Mouse (Mus musculus): ENCODE measurements around the gene Whrn.
A peak's percentile ranks its signal among the peaks of the same experiment; 100 is the strongest.

The Whrn gene

DNA sequence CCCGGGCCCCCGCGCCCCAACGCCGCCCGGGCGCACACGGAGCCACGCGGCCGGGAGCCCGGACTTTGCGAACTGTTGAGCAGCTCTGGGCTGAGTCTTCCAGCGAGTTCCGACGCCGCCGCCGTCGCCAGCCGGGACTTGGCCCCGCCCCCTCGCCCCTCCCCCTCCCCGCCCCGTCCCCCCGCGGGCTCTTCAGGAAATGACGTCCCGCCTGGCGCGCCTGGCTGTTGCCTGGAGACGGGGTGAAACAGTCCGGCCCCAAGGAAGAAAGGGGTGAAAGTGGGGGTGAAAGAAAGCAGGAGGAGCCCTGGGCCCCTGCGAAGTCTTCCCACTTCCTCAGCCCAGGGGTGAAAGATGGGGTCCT is at the start of gene Whrn:
Gene Whrn (minus strand): TSS at position 77 of the 364 bp plus-strand sequence.
- DNase-seq (ENCODE audit: low spot score) = peak; percentile 78

DNA sequence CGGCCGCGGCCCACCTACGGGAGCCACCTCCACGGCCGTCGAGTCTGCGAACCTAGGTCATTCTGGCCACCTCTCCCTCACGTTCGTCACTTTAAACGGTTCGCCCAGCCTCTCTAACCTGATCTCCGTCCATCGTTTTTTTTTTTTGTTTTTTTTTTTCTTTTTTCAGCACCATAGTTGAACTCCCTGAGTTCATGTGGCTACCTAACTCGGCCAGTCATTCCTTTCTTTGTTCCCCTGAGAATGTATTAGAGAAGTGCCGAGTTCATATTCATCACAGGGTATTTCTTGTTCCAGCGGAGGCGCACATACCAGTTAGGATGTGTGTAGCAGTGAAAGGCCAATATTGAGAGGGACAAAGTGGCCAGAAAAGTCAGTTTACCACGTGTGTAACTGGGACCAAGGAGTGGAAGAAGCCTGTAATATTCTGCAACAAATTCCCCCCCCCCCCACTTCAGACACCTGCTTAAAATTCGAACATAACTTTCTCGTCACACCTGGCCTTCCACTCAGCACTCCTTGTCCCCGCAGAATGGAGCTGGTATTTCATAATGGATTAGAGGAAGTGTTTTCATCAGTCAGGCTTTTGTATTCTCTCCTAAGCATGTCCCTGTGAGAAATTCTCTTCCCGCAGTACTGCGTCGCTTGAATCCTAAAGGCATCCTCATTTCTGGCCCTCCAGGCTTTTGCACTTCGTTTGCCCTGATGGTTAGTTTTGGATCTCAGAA is 49.6 kb upstream of the Whrn start:
- DNase-seq (ENCODE audit: low spot score) = no peak

DNA sequence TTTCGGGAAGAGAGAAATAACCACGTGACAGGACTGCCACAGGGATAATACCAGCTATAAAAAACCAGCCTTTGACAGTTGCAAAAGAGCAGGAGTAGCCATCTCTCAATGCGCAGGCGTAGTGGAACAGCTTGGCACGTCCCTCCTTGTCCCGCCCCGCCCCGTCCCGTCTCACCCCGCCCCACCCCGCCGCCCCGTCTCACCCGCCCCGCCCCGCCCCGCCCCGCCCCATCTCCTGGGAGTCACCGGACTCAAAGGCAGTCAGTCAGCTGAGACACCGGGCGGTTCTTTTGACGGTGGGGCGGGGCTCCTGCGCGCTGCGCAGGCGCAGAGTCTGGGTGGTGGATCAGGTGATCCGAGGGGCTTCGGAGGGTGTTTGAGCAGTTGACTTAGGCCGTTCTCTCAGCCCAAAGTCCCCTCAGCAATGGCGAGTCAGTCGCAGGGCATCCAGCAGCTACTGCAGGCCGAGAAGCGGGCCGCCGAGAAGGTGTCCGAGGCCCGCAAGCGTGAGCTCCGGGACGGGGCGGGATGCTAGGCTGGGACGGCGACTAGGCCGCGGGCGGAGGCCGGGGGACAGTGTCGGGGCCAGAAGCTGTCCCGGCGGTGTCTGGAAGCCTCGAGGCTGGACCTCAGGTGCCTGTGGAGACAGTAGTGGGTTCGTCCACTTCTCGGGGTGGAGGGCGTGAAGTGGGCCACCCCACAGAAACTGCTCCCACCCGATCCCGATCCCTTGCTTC is 48.9 kb upstream of the Whrn start, which contains the start of gene Atp6v1g1:
Gene Atp6v1g1 (plus strand): TSS at position 279 of the 737 bp plus-strand sequence.
- DNase-seq (ENCODE audit: low spot score) = peak; percentile 94

DNA sequence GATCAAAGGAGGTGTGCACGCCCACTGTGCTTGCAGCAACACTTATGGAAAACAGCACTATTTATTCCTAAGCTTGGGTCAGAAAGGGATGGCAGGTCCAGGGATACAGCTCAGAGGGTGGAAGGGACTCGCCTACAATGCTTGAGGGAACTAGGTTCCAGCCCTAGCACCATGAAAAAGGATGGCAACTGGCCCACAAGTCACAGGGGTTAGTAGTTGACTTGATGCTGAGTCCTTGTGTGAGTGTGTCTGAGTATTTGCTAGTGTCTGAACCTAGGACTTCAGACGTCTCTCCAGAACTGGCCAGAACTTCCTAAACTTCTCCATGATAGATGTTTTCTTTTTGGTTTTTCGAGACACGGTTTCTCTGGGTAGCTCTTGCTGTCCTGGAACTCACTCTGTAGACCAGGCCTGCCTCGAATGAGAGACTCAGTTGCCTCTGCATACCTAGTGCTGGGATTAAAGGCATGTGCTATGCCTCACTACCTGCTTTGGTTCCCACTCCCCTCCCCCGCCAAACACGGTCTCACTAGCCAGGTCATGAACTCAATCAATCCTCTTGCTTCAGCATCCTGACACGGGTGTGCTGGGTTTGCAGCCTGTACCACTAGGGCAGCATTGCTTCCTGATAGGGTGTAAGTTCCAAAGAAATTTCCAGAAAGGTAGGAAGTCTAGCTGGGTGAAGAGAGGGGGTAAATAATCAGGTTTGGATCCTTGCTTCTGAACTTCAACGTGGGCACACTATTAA is 48.1 kb upstream of the Whrn start:
- no peak for DNase-seq (ENCODE audit: low spot score)

DNA sequence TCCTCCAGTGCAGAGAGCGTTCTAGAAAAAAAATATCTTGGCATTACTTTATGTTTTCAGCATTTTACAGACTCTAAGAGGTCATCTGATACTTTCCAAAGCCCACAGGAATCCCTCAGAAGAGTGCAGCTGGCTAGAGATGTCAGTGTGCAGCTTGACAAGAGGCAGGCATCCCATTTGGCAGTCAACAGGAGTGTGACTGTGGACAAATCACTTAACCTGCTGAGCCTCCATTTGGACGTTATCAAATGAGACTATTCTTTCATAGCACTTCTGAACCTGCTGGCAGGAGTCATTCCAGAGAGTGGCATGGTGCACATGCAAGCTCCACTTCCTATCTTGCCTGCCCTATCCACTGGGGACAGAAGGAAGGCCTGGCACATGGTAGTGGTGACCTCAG is 46.4 kb upstream of the Whrn start:
- no peak for DNase-seq (ENCODE audit: low spot score)

DNA sequence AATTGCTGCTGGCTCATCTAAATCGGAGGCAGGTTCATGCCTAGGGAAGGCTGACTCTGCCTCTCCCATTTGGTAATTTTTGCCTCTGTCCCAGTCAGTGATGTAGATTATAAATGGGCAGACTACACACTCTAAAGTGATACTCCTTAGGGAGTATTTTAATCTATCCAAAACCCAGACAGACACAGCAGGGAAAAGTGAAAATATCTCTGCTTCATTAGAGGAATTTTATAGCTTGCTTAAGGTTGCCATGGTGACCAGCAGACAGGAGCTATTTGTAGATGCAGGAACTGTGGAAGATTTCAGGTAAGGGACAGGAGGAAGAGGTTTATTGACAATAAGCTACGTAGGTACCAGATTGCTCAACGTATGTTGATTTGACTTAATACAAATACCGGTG is 41.8 kb upstream of the Whrn start:
- no peak for DNase-seq (ENCODE audit: low spot score)

DNA sequence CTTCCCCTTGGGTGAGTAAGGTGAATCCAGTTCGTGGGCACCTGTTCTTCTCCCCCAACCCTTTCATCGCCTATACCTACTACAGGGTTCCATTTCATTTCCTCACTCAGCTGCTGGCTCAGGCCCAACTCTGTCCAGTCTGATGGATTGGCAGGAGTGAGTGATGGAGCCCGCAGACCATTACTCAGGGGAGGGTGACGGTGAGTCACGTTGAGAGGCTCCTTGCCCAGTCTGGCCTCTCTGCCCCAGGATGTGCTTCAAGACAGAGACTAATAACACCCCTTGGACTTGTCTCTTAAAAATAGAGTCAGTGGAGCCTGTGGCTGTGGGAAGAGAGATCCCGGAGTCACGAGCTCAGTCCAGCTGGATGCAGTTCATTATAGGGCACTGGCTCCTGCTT is 34.6 kb upstream of the Whrn start:
- DNase-seq (ENCODE audit: low spot score) = no peak

DNA sequence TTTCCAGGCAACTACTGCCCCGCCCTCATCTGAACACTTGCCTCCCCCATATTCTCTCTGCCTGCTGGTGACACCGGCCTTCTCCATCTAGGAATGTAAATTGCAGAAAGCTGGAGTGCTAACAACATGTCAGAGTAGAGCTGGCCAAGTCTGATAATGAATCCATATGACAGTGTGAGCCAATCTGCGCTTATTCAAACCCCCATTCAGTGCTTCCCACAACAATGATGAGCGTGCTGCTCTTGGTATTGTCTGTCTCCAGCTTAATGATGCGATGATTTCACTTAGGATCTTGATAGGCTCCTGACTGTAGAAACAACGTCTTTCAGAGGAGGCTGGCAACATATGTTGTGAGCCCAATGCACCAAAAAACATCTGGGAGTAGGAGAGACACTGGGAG is 33.2 kb upstream of the Whrn start:
- DNase-seq (ENCODE audit: low spot score) = no peak

DNA sequence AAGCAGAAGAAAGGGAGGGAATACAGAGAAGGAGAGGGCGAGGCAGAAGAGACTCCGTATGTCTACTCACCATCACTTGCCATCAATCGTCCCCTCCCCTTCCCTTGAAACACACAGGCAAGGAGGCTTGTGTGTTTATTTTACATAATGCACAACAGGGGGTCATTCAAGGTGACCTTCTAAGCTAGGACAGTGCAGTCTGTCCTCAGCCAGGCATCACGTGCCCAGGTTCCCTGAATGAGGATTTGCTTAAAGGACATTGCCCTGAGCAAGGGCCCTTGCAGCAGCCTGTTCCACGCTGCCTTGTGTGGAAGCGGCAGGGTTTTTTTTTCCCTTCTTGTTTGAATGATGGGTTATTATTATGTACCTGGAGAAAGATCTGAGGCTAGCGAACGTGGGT is 29.7 kb upstream of the Whrn start:
- no peak for DNase-seq (ENCODE audit: low spot score)

DNA sequence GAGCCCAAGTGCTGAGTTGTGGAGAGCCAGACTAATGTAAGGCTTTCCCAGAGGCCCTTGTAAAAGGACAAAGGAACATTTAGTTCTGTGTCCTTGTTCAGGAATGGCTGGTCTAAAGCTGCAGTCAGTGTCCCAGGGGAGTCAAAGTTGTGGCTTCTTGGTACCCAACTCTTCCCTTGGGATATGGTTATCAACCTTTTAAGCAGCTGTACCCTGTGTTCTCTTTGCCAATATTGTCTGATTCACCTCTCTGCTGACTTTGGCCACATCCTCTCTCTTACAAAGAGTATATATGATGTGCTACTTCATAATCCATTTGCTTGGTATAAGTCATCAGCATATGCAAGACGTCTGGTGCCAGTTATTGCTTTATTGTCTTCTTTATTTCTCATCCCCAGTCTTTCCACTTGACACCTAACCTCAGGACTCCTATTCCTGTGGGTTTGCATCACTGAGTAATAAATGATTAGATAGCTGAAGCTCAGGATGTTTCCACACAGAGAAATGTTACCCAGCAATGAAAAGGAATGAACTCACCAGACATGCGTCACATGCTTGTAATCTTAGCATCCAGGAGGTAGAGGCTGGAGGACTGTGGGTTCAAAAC is 26.1 kb upstream of the Whrn start:
- no peak for DNase-seq (ENCODE audit: low spot score)

DNA sequence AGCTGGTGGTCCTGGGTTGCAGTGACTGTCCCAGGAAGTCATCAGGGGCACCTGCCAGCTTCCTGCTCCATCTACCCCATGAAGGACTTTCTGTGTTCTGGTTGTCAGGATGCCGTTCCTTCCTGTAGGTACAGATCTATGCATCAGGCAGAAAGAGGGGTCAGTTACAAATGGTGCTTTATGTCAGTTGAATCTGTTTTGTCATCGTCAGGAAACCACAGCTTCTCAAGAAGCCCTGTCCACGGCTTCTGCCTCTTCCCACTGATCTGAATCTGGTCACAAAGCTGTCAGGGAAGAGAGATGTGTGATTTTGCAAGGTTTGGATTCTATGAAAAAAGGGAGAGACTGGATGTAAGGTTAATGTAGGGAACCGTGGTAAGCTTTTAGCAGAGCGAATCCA is 19.2 kb upstream of the Whrn start:
- DNase-seq (ENCODE audit: low spot score) = no peak

DNA sequence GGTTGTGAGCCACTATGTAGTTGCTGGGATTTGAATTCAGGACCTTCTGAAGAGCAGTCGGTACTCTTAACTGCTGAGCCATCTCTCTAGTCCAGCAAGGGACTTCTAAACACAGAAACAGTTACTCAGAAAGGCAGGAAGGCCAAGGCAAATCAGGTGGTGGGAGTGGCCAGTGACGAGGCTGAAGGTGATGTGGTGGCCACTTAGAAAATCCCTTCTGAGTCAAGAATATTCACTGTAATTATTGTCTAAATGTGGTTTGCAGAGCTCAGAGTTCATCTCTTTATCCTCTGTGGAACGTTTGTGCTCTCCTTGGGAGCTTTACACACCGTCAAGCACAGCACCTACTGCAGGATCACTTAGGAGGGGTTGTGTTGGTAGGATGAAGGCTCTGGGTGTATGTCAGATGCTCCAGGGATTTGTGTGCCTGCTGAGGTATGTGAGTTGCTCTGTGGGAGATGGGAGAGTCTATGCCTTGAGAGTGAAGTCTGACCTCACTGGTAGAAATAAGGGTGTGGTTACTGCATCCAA is 18.7 kb upstream of the Whrn start:
- DNase-seq (ENCODE audit: low spot score) = no peak

DNA sequence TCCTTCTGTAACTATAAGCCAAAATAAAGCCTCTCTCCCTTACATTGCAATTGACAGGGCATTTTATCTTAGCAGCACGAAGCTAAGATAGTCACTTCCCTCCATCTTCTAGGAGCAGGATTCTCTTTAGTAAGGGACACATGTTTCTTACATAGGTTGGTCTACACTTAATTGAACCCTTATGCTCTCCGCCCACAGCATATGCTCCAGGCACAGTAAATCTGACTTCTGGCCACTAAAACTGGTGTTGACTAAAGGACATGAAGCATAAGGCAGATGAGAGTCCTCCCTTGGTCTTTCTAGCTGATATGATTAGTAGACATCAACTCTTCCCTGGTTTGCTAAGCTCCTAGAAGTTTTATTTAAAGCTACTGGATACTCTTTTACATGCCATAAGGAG is 17.1 kb upstream of the Whrn start:
- no peak for DNase-seq (ENCODE audit: low spot score)

DNA sequence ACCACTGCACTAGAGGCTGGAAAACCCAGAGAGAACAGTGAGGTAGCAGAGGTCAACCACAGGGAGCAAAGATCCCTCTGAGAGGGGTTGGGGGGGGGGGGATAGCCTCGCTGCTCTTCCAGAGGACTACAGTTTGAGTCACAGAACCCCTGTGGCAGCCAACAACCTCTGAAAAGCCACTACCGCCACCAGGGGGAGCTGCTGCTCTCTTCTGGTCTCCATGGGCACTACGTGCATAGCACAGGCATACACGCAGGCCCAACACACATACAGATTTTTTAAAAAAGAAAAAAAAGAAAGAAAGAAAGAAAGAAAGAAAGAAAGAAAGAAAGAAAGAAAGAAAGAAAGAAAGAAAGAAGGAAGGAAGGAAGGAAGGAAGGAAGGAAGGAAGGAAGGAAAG is 12.4 kb upstream of the Whrn start:
- peak; percentile 80 for DNase-seq (ENCODE audit: low spot score)

DNA sequence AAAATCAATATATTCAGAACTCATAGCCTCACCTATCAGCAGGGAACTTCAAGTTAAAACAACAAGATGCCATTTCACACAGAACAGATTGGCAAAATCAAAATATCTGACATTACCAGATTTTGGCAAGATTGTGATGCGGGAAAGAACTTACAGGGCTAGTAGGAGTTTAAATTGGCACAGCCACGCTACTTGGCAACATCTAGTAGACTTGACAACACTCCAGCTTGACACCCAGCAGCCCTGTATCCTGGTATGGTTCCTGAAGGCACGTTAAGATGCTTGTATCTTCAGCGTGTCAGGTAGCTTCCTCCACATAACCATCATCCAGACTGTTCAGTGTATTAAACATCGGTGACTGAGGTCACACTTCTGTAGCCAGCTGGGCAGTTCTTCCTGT is 11.7 kb upstream of the Whrn start:
- no peak for DNase-seq (ENCODE audit: low spot score)

DNA sequence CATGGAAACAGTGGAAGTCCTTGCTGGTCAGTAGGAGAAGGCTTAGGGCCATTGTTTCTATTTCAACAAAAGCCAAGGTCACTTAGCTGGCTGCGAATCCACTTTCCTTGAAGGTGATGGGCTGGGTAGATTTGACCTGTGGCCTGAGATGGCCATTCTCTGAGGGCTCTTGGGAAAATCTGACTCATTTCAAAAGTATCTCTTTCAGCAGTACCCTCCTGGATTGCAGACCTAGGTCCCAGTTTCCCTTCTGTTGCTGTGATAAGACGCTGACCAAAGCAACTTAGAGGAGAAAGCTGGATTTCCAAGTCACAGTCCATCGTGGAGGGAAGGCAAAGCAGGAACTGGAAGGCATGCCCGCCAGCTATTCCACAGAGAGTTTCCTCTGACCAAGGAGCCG is 8.2 kb upstream of the Whrn start:
- no peak for DNase-seq (ENCODE audit: low spot score)

DNA sequence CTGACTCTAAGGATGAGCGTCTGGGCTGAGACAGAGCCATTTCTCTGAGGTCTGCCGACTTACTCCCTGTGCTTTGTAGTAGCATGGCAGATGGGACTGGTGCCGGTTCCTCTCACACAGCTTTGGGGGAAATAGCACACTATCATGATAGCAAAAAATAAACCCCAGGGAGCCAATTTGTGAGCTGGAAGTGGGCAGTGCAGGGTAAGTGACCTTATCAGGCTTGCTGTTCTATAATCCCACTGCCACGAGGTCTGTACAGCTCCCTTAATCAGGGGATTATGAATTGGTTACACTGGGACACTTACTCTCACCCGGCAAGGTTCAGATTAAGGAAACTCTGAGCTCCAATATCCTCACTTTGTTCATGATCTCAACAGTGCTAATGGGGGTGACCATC is 5.3 kb upstream of the Whrn start:
- no peak for DNase-seq (ENCODE audit: low spot score)

DNA sequence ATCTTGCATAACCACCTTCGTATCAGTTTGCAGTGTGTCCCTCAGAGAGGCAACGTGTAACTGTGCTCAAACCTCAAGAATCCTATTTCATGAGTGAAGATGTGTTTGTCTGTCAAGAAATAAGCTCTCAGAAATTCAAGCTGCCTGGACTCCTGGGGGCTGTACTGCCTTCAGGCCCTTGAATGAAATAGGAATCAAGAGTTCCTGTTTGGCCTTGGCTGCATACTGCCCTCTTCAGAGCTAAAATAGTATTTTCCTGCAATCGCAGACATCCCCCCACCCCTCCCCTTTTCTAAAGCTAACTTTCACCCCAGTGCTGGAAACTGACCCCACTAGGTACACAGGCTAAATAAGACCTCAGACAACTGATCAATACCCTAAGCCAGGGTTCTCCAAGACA is 2.6 kb upstream of the Whrn start:
- no peak for DNase-seq (ENCODE audit: low spot score)

DNA sequence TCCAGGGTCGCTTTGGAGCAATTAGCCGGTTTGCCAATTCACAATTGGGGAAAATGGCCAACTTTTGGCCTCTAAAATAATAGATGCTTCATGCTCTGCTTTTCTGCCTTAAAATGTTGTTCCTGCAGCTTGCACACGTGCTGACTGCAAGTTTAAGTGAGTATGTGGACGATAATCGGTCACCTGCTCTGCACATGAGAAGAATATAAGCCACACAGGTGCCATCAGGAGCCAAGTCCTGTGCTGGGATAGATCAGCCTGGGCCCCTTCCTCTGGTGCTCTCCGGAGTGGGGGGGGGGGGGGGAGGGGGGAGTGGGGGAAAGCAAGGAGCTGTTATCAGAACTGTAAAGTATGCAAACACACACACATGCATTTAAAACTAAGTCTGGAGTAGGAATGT is 521 bp upstream of the Whrn start:
- DNase-seq (ENCODE audit: low spot score) = no peak

DNA sequence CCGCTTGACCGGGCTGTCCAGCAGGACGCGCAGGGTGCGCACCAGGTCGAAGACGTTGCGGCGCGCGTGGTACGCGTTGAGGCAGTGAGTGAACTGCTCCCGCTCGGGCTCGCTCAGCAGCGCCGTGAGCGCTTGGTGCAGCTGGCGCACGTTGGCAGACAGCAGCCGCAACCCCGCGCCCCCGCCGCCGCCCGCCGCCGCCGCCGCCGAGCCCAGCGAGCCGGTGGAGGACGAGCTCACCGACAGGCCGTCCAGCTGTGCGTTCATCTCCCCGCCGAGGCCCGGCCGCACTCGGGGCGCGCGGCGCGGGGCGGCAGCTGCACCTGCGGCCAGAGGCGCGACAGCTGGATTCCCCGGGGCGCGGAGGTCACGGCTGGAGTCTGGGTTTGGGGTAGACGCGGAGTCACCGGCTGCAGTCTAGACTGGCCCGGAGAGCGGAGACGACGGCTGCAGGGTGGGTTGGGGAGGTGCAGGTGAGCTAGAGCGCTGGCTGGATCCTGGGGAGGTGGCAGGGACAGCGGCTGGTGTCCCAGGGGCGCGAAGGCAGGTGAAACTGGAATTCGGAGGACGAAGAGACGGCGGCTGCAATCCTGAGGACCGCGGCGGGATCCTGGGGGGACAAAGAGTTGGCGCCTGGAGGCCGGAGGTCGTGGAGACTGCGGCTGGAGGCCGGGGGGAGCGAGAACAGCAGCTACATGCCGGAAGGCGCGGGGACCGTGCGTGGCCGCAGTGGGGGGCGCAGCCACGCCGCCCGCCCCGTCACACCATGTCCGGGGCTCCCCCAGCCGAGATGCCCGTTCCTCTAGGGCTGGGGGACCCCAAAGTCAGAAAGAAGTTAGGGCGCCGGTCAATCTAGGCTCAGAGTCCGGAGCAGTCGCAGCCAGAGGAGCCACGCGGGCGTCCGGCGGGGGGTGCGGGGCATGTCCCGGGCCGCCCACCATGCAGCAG is 550 bp downstream of the Whrn start:
- peak; percentile 70 for DNase-seq (ENCODE audit: low spot score)

DNA sequence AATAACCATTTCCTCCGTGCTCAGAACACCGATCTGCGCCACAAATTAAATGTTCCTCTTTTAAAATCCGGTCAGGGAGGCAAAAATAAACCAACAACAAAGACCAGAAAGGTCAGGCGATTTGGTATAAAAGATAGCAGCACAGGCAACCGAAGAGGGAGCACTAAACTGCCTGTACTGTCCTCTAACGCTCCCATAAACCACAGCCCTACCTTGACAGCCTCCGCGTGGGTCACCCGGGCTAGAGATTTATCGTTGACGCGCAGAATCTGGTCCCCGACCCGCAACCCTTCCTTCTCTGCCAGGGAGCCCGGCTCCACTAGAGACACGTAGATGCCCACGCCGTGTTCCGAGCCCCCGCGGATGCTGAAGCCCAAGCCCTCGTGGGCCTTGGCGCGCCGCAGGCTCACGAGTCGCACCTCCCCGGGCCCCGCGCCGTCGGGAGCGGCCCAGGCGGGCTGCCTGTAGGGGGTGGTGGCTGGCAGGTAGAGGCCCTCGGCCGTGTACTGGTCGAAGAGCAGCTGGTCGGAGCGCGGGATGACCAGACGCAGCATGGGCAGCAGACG is 1.3 kb downstream of the Whrn start:
- no peak for DNase-seq (ENCODE audit: low spot score)

Data from ovary, postnatal 36 days (tissue).